Mouse (Mus musculus) kidney, adult 2 months (tissue): Measurements from ENCODE around the gene Tcf25.

Experiments used
- CTCF ChIP-seq: fragments of 200-500 bp; conservative IDR thresholded peaks from 2 replicates; pipeline ENCODE4 v1.5.1; 2011; ENCODE audit warnings: low read depth, mild to moderate bottlenecking, control low read depth, low read length, moderate library complexity, mixed read lengths; ENCODE audit not compliant: insufficient read depth, insufficient read length
- POLR2A ChIP-seq: fragments of 200-500 bp; IDR thresholded peaks from one replicate; pipeline ENCODE4 v1.6.1; 2011; ENCODE audit warnings: low read depth, low read length, control low read depth

DNA sequence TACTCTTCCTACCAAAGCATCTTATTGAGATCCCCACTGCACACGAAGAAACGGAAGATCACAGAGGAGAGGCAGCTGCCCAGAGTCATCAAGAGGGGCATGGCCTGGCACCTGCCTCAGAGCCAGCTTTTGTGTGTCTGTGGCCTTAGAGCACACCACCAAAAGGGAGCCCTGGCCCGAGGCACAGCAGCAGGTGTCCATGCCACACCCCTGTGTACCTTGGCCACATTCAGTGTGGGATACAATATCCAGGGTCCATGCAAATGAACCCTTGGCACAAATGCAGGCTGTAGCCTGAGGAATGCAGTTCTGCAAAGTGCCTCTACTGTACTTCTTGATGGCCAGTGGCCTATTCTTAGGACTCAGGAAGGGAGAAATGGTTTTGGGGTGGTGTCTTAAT is 36.1 kb upstream of the Tcf25 start:
- TF ChIP-seq CTCF = no peak
- TF ChIP-seq POLR2A = no peak
